ENCODE assay signal across 16 mouse cellular contexts in genomic region chr10:117938717-117939116, GRCm38 (mm10).
"Had no signal": no experiment of that assay in that cellular context is flagged by ENCODE, and none has a peak within 500 bp of the region (broad histone marks: within the 10 kb centered on the region; RNA-seq: fewer than 3 reads in every experiment).

No protein-coding gene starts in this region.

- H3K4me2 ChIP-seq: limb, embryonic 12.5 days; limb, embryonic 15.5 days; liver, embryonic 11.5 days; lung, embryonic 14.5 days; midbrain, embryonic 13.5 days had no signal

- DNase-seq: kidney, postnatal 14 days; kidney, postnatal 4 days; layer of hippocampus, adult 9-11 months; left cerebral cortex, postnatal 4 days; liver, postnatal 0 days; lung, embryonic 14.5 days; thymus, adult 18-20 months; thymus, postnatal 36 days had no signal

- H3K36me3 ChIP-seq: limb, embryonic 12.5 days; limb, embryonic 15.5 days; midbrain, embryonic 13.5 days had no signal

- H3K4me3 ChIP-seq: layer of hippocampus, adult 2 months; limb, embryonic 12.5 days; limb, embryonic 15.5 days; midbrain, embryonic 13.5 days had no signal

- H3K27me3 ChIP-seq: limb, embryonic 12.5 days; limb, embryonic 15.5 days; midbrain, embryonic 13.5 days had no signal

- ATAC-seq: liver, postnatal 0 days; lung, postnatal 0 days; midbrain, embryonic 13.5 days had no signal

- H3K9ac ChIP-seq: limb, embryonic 12.5 days; limb, embryonic 15.5 days; liver, embryonic 14.5 days; liver, postnatal 0 days; lung, embryonic 14.5 days; midbrain, embryonic 13.5 days had no signal

- H3K9me3 ChIP-seq: limb, embryonic 12.5 days; limb, embryonic 15.5 days; midbrain, embryonic 13.5 days had no signal

- H3K27ac ChIP-seq: layer of hippocampus, adult 2 months; limb, embryonic 12.5 days; limb, embryonic 15.5 days; liver, embryonic 14.5 days; macrophage; midbrain, embryonic 13.5 days had no signal
